Mouse (Mus musculus) forebrain, postnatal 0 days (tissue): ENCODE data around the gene Mfsd14a. TPM values are rescaled to one million over a fixed set of nuclear protein-coding genes. Genes with fewer than 3 reads are reported as not detected.

Source experiments
- ATAC-seq: fragments of 200-750 bp; cut with Nextera tagmentation; 2 replicates; pipeline ENCODE4 v1.8.0; 2017; ENCODE audit warnings: mild to moderate bottlenecking, moderate library complexity
- DNase-seq: peaks from one replicate; pipeline ENCODE4 v3.0.0-alpha.2; 2015
- H3K27ac ChIP-seq: fragments of 300-500 bp; sonication (generic); 2 replicates; pipeline ENCODE4 v1.5.1; 2014; ENCODE audit warnings: low read depth, mild to moderate bottlenecking, antibody characterized with exemption, low read length, moderate library complexity, mixed read lengths
- H3K27me3 ChIP-seq: fragments of 300-500 bp; sonication (generic); 2 replicates; pipeline ENCODE4 v1.6.1; 2014; ENCODE audit warnings: mild to moderate bottlenecking, low read length, mixed read lengths; ENCODE audit not compliant: insufficient read depth
- H3K36me3 ChIP-seq: fragments of 300-500 bp; sonication (generic); 2 replicates; pipeline ENCODE4 v1.6.1; 2014; ENCODE audit warnings: mild to moderate bottlenecking, moderate library complexity; ENCODE audit not compliant: insufficient read depth
- H3K4me1 ChIP-seq: fragments of 300-500 bp; sonication (generic); 2 replicates; pipeline ENCODE4 v1.6.1; 2014; ENCODE audit warnings: antibody characterized with exemption; ENCODE audit not compliant: insufficient read depth
- H3K4me2 ChIP-seq: fragments of 300-500 bp; sonication (generic); 2 replicates; pipeline ENCODE4 v1.6.1; 2014; ENCODE audit warnings: low read depth, mild to moderate bottlenecking, moderate library complexity
- H3K4me3 ChIP-seq: fragments of 300-500 bp; sonication (generic); 2 replicates; pipeline ENCODE4 v1.5.1; 2014; ENCODE audit warnings: low read depth, low read length, mixed read lengths
- H3K9ac ChIP-seq: fragments of 300-500 bp; sonication (generic); 2 replicates; pipeline ENCODE4 v1.6.1; 2014; ENCODE audit warnings: mild to moderate bottlenecking
- H3K9me3 ChIP-seq: fragments of 300-500 bp; sonication (generic); 2 replicates; pipeline ENCODE4 v1.6.1; 2016; ENCODE audit warnings: low read length
- CTCF ChIP-seq: sonication (generic); IDR thresholded peaks from 2 replicates; pipeline ENCODE4 v1.5.1; 2016; ENCODE audit warnings: antibody characterized with exemption, control low read depth, low read depth
- WGBS: fragments of 180-500 bp; shearing (Covaris S2); extraction: QIAGEN DNeasy Blood & Tissue Kit; methylation state at CpG from one replicate; pipeline ENCODE4 v1.1.7; 2014; 5-methylcytosine and 5-hydroxymethylcytosine counted together
- polyA plus RNA-seq: library from polyadenylated mRNA; unstranded; fragments of >200 nt; fragmentation: Nextera tagmentation; extraction: Ambion mirVana; gene quantifications from 2 replicates; pipeline ENCODE4 v1.2.1, GENCODE M21; 2015
- total RNA-seq: library from RNA; depleted of rRNA; stranded (reverse); fragments of >200 nt; gene quantifications from 2 replicates; pipeline ENCODE4 v1.2.3, GENCODE M21; 2014

Gene Mfsd14a
- total and polyA plus RNA-seq, 2 experiments from 2014 or later, result 51.7 to 58.6 TPM

DNA sequence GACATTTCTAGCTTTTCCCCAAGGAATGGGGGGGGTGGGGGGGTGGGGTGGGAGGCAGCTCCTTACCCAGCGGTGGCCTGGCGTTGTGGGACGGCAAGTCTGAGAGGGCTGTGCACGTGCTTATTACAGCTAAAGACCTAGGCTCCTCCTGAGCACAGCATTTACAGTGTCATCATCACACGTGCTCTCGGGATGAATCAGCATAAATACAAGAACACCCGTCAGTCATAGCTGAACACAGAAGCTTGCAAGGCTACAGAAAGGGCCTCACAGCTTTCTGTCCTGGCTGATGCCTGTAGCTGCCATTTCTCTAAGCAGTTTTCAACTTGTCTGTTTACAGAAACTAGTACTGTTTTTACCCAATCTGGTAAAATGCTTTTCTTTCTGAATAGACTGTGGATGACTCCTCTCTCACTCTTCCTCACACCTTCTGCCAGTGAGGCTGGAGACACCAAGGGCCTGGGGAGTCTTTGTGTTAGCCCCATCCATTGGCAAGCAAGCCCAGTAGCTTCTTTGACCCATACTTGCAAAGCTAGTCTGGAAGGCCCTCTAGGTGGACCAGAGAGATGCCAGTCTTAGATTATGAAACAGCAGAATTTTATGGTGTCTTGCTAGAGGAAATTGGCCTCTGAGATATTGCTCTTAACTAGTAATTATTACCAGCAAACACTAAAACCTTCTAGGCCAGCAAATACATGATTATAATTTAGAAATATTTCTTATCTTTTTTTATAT, 41.7 kb downstream of the Mfsd14a start:
- Histone ChIP-seq H3K27ac (no peak overlapping the region), H3K27me3 (no peaks in the 10 kb centered on the region), H3K4me1 (no peaks in the 10 kb centered on the region), H3K4me3 (no peak overlapping the region), H3K36me3 (peaks cover 3% of the 10 kb centered on the region; the same call in 1 of the 2 replicates), H3K4me2 (no peak overlapping the region), H3K9me3 (no peaks in the 10 kb centered on the region), H3K9ac (no peak overlapping the region)
- 89% methylated on average over 7 of the region's 7 CpGs for WGBS
- ATAC-seq (no peak), DNase-seq (no peak)
- TF ChIP-seq CTCF, result no peak

DNA sequence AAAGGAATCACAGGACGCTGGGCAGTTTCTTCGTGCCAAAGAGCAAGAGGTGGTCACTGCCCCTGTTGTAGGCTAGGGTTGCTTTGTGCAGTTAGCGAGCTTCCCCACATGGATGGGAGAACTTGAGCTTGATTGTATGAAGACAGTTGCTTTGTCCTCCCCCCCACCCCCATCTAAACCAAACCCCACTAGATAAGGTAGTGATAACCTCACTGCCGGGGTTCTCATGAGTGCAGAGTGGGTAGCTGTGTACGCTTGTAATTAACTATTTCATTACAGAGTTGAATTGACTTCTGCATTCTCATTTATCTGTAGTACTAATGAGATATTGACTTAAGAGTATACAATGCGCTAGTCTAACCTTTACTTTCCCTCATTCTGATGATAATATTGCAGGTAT, 43.6 kb downstream of the Mfsd14a start:
- no peak overlapping the region for H3K4me3 ChIP-seq
- 81% methylated on average over 6 of the region's 6 CpGs for WGBS
- H3K9me3 ChIP-seq, result no peaks in the 10 kb centered on the region
- H3K36me3 ChIP-seq, result peaks cover 15% of the 10 kb centered on the region
- H3K4me2 ChIP-seq, result no peak overlapping the region
- ATAC-seq, result no peak
- no peak for TF ChIP-seq CTCF
- no peaks in the 10 kb centered on the region for H3K27me3 ChIP-seq
- H3K4me1 ChIP-seq, result no peaks in the 10 kb centered on the region
- no peak for DNase-seq
- H3K27ac ChIP-seq, result no peak overlapping the region
- no peak overlapping the region for H3K9ac ChIP-seq

DNA sequence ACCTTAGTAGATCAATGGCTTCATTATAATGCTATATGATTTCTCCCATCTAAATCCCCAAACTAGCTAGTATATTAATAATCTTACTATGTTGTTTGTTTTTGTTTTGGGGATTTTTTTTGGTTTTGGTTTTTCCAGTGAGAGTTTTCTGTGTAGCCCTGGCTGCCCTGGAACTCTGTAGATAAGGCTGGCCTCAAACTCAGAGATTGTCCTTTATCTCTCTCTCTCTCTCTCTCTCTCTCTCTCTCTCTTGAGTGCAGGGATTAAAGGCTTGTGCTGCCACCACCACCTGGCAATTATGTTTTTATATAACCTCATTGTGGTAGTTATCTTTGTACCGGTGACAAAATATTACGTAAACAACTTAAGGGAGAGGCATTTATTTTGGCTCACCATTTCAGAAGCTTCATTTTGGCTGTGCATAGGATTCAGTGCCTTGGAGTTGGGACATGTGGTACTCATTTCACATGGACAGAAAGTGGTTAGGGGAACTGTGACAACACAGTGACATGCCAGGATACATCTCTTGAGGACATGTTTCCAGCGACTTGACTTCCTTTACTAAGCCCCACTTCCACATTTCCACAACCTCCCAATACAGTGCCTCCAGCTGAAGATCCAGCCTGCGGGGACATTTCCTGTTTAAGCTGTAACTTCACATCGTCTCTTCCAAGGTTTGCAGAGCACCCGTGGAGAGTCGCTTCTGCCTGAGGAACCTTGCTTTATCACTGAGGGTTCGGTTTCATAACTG, 47.0 kb downstream of the Mfsd14a start:
- H3K27me3 ChIP-seq, result no peaks in the 10 kb centered on the region
- no peaks in the 10 kb centered on the region for H3K9me3 ChIP-seq
- no peak for DNase-seq
- no peaks in the 10 kb centered on the region for H3K4me1 ChIP-seq
- H3K4me2 ChIP-seq, result no peak overlapping the region
- H3K36me3 ChIP-seq, result peaks cover 21% of the 10 kb centered on the region
- H3K9ac ChIP-seq, result no peak overlapping the region
- 90% methylated on average over 8 of the region's 8 CpGs for WGBS
- TF ChIP-seq CTCF, result no peak
- no peak overlapping the region for H3K27ac ChIP-seq
- no peak for ATAC-seq
- no peak overlapping the region for H3K4me3 ChIP-seq

DNA sequence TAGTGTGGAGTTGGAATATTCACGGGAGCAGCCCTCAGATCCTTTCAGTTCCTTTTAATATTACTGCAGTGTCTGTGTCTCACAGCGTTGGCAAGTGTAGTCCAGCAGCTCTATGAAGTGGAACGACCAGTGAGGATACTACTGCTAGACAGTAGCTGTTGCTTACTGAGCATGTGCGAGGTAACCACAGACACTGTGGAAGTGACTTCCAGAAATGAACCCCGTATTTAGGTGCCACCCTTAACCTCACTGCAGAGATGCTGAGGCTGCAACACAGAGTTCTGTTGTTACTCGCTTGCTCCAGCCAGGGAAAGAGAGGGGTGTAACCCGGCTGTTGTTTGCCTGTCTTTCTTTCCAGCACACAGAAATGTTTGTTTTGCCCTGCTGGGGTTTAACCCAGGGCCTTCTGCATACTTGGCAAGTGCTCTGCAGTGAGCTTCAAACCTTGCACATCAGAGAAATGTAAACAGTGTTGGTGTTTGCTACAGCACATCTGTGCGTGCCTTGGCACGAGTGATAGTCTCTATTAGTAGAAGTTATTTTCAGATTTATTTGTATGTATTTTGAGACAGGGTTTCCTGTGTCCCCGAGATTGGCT, 48.1 kb downstream of the Mfsd14a start, which contains the start of gene Trmt13:
Trmt13 (minus strand) TSS at position 293 of the 598 bp plus-strand sequence.
- Histone ChIP-seq H3K4me2 (no peak within 1 kb of the TSS), H3K9me3 (no peaks in the 10 kb centered on the region), H3K4me1 (no peaks in the 10 kb centered on the region), H3K27me3 (no peaks in the 10 kb centered on the region), H3K9ac (no peak within 1 kb of the TSS), H3K4me3 (no peak within 1 kb of the TSS), H3K27ac (no peak within 1 kb of the TSS), H3K36me3 (peaks cover 27% of the 10 kb centered on the region)
- TF ChIP-seq CTCF, result no peak
- DNase-seq (no peak), ATAC-seq (no peak)
- WGBS, result 84% methylated on average over 10 of the region's 10 CpGs

DNA sequence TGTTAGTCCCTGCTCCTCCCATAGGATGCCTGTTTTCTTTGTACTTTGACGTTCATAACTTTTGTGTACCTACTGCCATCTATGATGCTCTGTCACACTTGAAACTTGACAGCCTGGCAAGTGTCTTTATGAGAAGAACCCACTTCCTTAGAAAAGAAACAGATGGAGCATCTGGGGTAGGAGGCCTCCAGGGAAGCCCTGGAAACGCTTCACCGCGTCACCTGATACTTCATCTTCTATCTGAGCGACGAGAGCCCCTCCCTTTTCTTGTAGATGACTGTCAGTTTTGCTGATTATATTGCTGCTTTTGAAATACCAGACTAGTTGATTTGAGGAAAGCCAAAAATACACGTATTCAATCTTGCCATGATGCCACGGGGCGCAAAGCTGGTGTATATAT, 57.9 kb downstream of the Mfsd14a start:
- no peak overlapping the region for H3K9ac ChIP-seq
- 72% methylated on average over 9 of the region's 9 CpGs for WGBS
- TF ChIP-seq CTCF, result no peak
- H3K4me3 ChIP-seq, result no peak overlapping the region
- ATAC-seq (no peak), DNase-seq (no peak)
- H3K4me2 ChIP-seq, result no peak overlapping the region
- no peaks in the 10 kb centered on the region for H3K9me3 ChIP-seq
- no peaks in the 10 kb centered on the region for H3K27me3 ChIP-seq
- H3K27ac ChIP-seq, result no peak overlapping the region
- no peaks in the 10 kb centered on the region for H3K4me1 ChIP-seq
- H3K36me3 ChIP-seq, result peaks cover 6% of the 10 kb centered on the region; the same call in 1 of the 2 replicates

DNA sequence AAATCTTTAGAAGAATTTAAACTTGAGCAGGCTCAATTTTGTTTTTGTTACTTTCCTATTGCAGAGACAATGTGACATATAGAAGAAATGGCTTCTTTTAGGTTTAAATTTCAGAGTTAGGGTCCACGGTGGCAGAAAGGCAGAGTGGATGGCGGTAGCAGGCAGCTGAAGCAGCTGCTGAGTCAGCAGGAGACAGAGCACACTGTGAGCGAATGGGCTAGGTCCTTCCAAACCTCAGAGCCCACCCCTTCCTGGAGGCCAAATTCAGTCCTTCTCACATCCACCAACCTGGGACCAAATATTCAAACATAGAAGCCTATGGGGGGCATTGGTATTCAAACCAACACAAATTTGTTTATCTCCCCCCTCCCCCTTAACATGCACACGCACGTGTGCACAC, 60.7 kb downstream of the Mfsd14a start:
- H3K9ac ChIP-seq, result no peak overlapping the region
- H3K4me2 ChIP-seq, result no peak overlapping the region
- H3K9me3 ChIP-seq, result no peaks in the 10 kb centered on the region
- no peaks in the 10 kb centered on the region for H3K27me3 ChIP-seq
- 87% methylated on average over 5 of the region's 5 CpGs for WGBS
- ATAC-seq (no peak), DNase-seq (no peak)
- no peak for TF ChIP-seq CTCF
- H3K27ac ChIP-seq, result no peak overlapping the region
- H3K4me1 ChIP-seq, result no peaks in the 10 kb centered on the region
- H3K36me3 ChIP-seq, result no peaks in the 10 kb centered on the region; the same call in 1 of the 2 replicates
- H3K4me3 ChIP-seq, result no peak overlapping the region

DNA sequence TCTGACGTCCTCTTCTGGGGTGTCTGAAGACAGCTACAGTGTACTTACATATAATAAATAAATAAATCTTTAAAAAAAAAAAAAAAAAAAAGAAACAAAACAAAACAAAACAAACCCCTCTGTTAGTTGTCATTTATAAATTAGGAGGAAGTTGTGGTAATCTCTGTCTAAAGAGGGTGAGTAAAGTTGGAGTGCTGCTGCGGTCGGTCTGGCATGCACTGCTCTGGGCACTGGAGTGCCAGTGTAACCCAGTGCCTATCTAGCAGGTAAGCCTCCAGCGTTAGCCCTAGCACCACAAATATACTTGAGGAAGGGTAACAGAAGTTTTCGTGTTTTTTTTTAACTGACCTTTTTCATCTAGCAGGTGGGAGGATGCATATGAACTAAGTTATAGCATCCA, 61.5 kb downstream of the Mfsd14a start:
- H3K4me3 ChIP-seq, result no peak overlapping the region
- no peak for TF ChIP-seq CTCF
- no peaks in the 10 kb centered on the region for H3K36me3 ChIP-seq
- H3K4me1 ChIP-seq, result peaks cover 1% of the 10 kb centered on the region; the same call in 1 of the 2 replicates
- 90% methylated on average over 5 of the region's 5 CpGs for WGBS
- H3K9ac ChIP-seq, result no peak overlapping the region
- no peak for ATAC-seq
- DNase-seq, result no peak
- no peaks in the 10 kb centered on the region for H3K9me3 ChIP-seq
- H3K27ac ChIP-seq, result no peak overlapping the region
- no peaks in the 10 kb centered on the region for H3K27me3 ChIP-seq
- H3K4me2 ChIP-seq, result no peak overlapping the region
